Mouse (Mus musculus): ENCODE measurements around the gene Nfxl1. TPM values are rescaled to one million over a fixed set of nuclear protein-coding genes. Genes with fewer than 3 reads are reported as not detected.

The Nfxl1 gene
- polyA plus RNA-seq, 1 experiment from 2014 or later: 10.4 TPM

GRCm38 (mm10) chr5:72496756-72497155 lies 62.7 kb downstream of the Nfxl1 start:
- Histone ChIP-seq H3K9me3 (no peaks in the 10 kb centered on the region), H3K4me3 (no peak overlapping the region), H3K27me3 (replicated peaks) (no peaks in the 10 kb centered on the region), H3K4me1 (peaks cover 65% of the 10 kb centered on the region), H3K4me2 (no peak overlapping the region), H3K9ac (no peak overlapping the region), H3K27ac (replicated peaks) (no peak overlapping the region), H3K36me3 (no peaks in the 10 kb centered on the region)
- 63% methylated on average over 4 of the region's 4 CpGs for WGBS
- no peak for ATAC-seq (ENCODE audit: extremely low read depth, insufficient number of reproducible peaks, low FRiP score, low TSS enrichment)

DNA sequence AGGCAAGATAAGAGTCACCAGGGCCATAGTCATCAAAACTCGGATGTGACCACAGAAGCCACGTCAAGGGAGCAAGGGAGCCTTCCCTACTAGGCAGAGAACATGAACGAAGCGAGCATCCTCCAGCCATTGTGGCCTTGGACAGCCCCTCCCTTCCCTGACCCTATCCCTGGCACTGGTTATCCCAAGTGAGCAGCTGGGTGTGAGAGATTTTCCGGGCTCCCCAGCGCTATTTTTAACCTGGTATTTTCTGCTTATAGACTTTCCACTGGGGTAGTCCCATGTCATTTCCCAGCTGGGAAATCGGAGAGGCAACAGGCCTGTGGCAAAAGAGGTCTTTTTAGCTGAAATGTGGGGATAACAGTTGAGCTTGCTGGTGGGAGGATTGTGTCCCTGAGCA lies 65.6 kb downstream of the Nfxl1 start:
- no peaks in the 10 kb centered on the region for H3K27me3 ChIP-seq (replicated peaks)
- peaks cover 44% of the 10 kb centered on the region for H3K4me1 ChIP-seq
- H3K27ac ChIP-seq (replicated peaks): peak overlapping the region; percentile 84
- H3K9me3 ChIP-seq: no peaks in the 10 kb centered on the region
- peak overlapping the region; percentile 33 for H3K4me2 ChIP-seq
- no peak for ATAC-seq (ENCODE audit: extremely low read depth, insufficient number of reproducible peaks, low FRiP score, low TSS enrichment)
- H3K36me3 ChIP-seq: no peaks in the 10 kb centered on the region
- 25% methylated on average over 7 of the region's 7 CpGs for WGBS
- H3K4me3 ChIP-seq: no peak overlapping the region
- H3K9ac ChIP-seq: peak overlapping the region; percentile 28; the same call in 1 of the 2 replicates

GRCm38 (mm10) chr5:72491232-72491631 lies 68.3 kb downstream of the Nfxl1 start:
- peaks cover 18% of the 10 kb centered on the region for H3K4me1 ChIP-seq
- ATAC-seq (ENCODE audit: extremely low read depth, insufficient number of reproducible peaks, low FRiP score, low TSS enrichment): no peak
- WGBS: 40% methylated on average over 2 of the region's 2 CpGs

GRCm38 (mm10) chr5:72480456-72480855 lies 79.0 kb downstream of the Nfxl1 start:
- ATAC-seq (ENCODE audit: extremely low read depth, insufficient number of reproducible peaks, low FRiP score, low TSS enrichment): no peak
- H3K36me3 ChIP-seq: no peaks in the 10 kb centered on the region
- no peaks in the 10 kb centered on the region for H3K27me3 ChIP-seq (replicated peaks)
- H3K9me3 ChIP-seq: no peaks in the 10 kb centered on the region
- no peak overlapping the region for H3K27ac ChIP-seq (replicated peaks)
- no peak overlapping the region for H3K9ac ChIP-seq
- H3K4me2 ChIP-seq: no peak overlapping the region
- WGBS: 54% methylated on average over 7 of the region's 7 CpGs
- H3K4me3 ChIP-seq: no peak overlapping the region
- no peaks in the 10 kb centered on the region for H3K4me1 ChIP-seq

More at GRCm38 (mm10) chr5:72491232-72491631, 68.3 kb downstream of the Nfxl1 start:
- H3K4me2 ChIP-seq: no peak overlapping the region
- no peak overlapping the region for H3K27ac ChIP-seq (replicated peaks)
- H3K27me3 ChIP-seq (replicated peaks): no peaks in the 10 kb centered on the region
- H3K9ac ChIP-seq: no peak overlapping the region
- no peaks in the 10 kb centered on the region for H3K36me3 ChIP-seq
- no peaks in the 10 kb centered on the region for H3K9me3 ChIP-seq
- no peak overlapping the region for H3K4me3 ChIP-seq

- Histone ChIP-seq H3K4me2 (peak overlapping the region; percentile 48), H3K36me3 (no peaks in the 10 kb centered on the region), H3K4me1 (peaks cover 23% of the 10 kb centered on the region), H3K27me3 (replicated peaks) (no peaks in the 10 kb centered on the region), H3K9me3 (no peaks in the 10 kb centered on the region), H3K9ac (peak overlapping the region; percentile 44; the same call in 1 of the 2 replicates), H3K4me3 (peak overlapping the region; percentile 1; the same call in 1 of the 2 replicates), H3K27ac (replicated peaks) (peak overlapping the region; percentile 42; the same call in 1 of the 2 replicates)
- ATAC-seq (ENCODE audit: extremely low read depth, insufficient number of reproducible peaks, low FRiP score, low TSS enrichment): no peak
- 27% methylated on average over 12 of the region's 12 CpGs for WGBS
Measured at GRCm38 (mm10) chr5:72472317-72473009, 87.0 kb downstream of the Nfxl1 start.

DNA sequence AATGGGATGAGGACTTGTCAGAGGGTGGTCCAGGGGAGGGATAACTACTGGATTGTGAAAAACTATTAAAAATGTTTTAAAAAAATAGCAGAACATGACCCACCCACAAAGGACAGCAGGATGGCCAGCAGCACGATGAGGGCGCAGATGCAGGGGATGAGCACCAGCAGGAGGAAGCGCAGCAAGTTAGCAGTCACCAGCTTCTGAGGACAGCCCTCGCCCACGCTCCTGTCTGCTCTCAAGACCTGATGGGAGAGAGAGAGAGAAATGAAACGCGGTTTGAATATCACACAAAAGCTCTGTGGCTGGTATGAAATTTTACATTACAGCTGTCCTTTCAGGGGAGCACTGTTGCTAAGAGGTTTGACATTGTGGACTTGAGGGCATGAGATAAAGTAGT lies 87.7 kb downstream of the Nfxl1 start:
- no peak overlapping the region for H3K27ac ChIP-seq (replicated peaks)
- 45% methylated on average over 7 of the region's 7 CpGs for WGBS
- no peak for ATAC-seq (ENCODE audit: extremely low read depth, insufficient number of reproducible peaks, low FRiP score, low TSS enrichment)
- no peaks in the 10 kb centered on the region for H3K27me3 ChIP-seq (replicated peaks)
- no peaks in the 10 kb centered on the region for H3K36me3 ChIP-seq
- peak overlapping the region; percentile 48; the same call in 1 of the 2 replicates for H3K4me2 ChIP-seq
- no peak overlapping the region for H3K9ac ChIP-seq
- H3K9me3 ChIP-seq: no peaks in the 10 kb centered on the region
- peaks cover 23% of the 10 kb centered on the region for H3K4me1 ChIP-seq
- no peak overlapping the region for H3K4me3 ChIP-seq

DNA sequence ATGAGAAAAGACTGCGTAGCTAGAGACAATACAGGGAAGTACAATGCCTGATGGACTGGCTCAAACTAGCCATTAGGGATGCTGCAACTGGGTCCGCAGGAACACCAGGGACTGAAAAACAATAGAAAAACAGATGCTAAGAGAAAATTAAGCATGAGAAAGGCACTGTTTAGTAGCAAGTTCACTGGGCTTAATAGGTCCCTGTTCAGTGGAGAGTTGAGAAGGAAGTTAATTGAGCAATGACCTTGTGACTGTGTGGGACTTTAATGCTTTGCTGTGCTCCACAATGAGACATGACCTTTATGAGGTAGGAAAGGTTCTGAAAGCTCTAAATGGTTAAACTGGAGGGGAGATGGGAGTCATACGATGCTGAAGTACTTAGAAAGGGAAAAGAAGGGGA lies 94.6 kb downstream of the Nfxl1 start:
- no peaks in the 10 kb centered on the region for H3K36me3 ChIP-seq
- WGBS: 75% methylated on average over 3 of the region's 3 CpGs
- H3K4me1 ChIP-seq: no peaks in the 10 kb centered on the region
- no peak overlapping the region for H3K27ac ChIP-seq (replicated peaks)
- no peak overlapping the region for H3K9ac ChIP-seq
- H3K4me3 ChIP-seq: no peak overlapping the region
- no peak for ATAC-seq (ENCODE audit: extremely low read depth, insufficient number of reproducible peaks, low FRiP score, low TSS enrichment)
- H3K4me2 ChIP-seq: no peak overlapping the region
- H3K27me3 ChIP-seq (replicated peaks): no peaks in the 10 kb centered on the region
- H3K9me3 ChIP-seq: no peaks in the 10 kb centered on the region

Other genes starting within 250 kb of the Nfxl1 start
- gene Corin, start 55.2 kb downstream of the Nfxl1 start, polyA plus RNA-seq (2015; fragmentation: Nextera tagmentation; extraction: Ambion mirVana): 21.7 and 24.1 TPM in 2 replicates
- 0.15 and 0.25 TPM in 2 replicates for gene Zar1, start 21.6 kb upstream of the Nfxl1 start, polyA plus RNA-seq (2015; fragmentation: Nextera tagmentation; extraction: Ambion mirVana)
- 0.23 TPM in 1 of 2 replicates, not detected in the other for gene Gm5868, start 27.9 kb upstream of the Nfxl1 start, polyA plus RNA-seq (2015; fragmentation: Nextera tagmentation; extraction: Ambion mirVana)
- not detected in 2 replicates for gene Cnga1, start 84.6 kb upstream of the Nfxl1 start, polyA plus RNA-seq (2015; fragmentation: Nextera tagmentation; extraction: Ambion mirVana)
- gene Nipal1, start 88.1 kb upstream of the Nfxl1 start, polyA plus RNA-seq (2015; fragmentation: Nextera tagmentation; extraction: Ambion mirVana): 0.28 and 0.35 TPM in 2 replicates
- 0.10 and 0.20 TPM in 2 replicates for gene Txk, start 193.1 kb upstream of the Nfxl1 start, polyA plus RNA-seq (2015; fragmentation: Nextera tagmentation; extraction: Ambion mirVana)